Comparison of ENCODE assay signal across 8 mouse cellular contexts in the genomic region with DNA sequence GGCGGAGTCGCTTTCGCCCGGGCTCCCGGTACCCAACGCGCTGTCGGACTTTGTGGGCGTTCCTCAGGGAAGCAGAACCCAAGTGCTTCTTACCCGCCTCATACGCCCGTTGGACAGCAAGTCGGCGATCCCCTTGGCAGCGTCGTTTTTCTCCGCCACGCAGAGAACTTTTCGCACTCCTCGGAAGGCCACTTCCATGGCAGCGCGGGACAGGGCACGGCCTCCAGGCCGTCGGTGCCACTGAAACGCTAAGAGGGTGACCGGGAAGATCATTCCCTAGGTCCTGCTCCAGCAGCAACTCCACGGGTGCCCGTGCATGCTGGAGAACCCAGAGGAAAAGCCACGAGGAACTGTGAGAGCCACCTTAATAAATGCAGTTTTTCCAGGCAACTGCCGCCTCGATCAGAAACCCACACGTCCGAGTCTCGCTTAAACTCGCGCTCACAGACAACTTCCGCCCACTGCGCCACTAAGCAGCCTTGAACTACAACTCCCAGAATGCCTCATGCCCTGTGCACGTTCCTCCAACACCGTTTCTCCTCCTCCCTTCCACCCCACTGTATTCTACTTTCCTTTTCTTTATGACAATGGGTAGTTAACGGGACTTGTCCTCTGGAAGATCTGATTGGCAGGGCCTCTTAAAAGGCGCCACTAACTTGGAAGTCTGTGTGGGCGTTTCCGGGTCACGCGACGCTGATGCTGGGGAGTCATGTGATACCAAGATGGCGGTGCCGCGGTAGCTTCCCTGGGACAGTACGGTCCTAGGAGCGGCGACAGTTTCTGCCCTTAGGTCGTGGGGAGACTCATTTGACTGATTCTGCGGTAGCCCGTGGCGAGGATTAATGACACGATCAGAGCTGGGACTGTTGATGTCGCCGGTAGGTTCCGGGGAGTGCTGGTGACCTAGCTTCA. TPM values are rescaled to one million over a fixed set of nuclear protein-coding genes. Genes with fewer than 3 reads are reported as not detected.
DNase-seq lines count a peak whose midpoint lies in the region; ATAC-seq and TF ChIP-seq lines count a peak whose summit lies in the region.

A gene (minus strand): TSS at position 537 of the 912 bp plus-strand sequence.
A gene (plus strand): TSS at position 696 of the 912 bp plus-strand sequence.

- peak within 1 kb of the TSS; percentile 67 for H3K9ac ChIP-seq in heart, embryonic 15.5 days
- peak within 1 kb of the TSS; percentile 78 for H3K9ac ChIP-seq in liver, embryonic 14.5 days (replicated peaks)
- peak within 1 kb of the TSS; percentile 82 for H3K9ac ChIP-seq in neural tube, embryonic 11.5 days (ENCODE audit: low read length)
- H3K9ac ChIP-seq in stomach, postnatal 0 days (ENCODE audit: low read length): peak within 1 kb of the TSS; percentile 87

- no peaks in the 10 kb centered on the region for H3K9me3 ChIP-seq in forebrain, embryonic 10.5 days
- H3K9me3 ChIP-seq in heart, embryonic 15.5 days (replicated peaks): no peaks in the 10 kb centered on the region
- H3K9me3 ChIP-seq in liver, embryonic 14.5 days (ENCODE audit: control insufficient read depth, low read length): no peaks in the 10 kb centered on the region
- H3K9me3 ChIP-seq in neural tube, embryonic 11.5 days (ENCODE audit: control insufficient read depth, low read length): no peaks in the 10 kb centered on the region
- H3K9me3 ChIP-seq in stomach, postnatal 0 days (ENCODE audit: control insufficient read depth, low read length): no peaks in the 10 kb centered on the region

- peak within 1 kb of the TSS; percentile 90 for H3K27ac ChIP-seq in forebrain, embryonic 10.5 days
- peak within 1 kb of the TSS; percentile 89 for H3K27ac ChIP-seq in heart, embryonic 15.5 days
- peak within 1 kb of the TSS; percentile 68 for H3K27ac ChIP-seq in liver, embryonic 14.5 days
- peak within 1 kb of the TSS; percentile 60 for H3K27ac ChIP-seq in neural tube, embryonic 11.5 days (ENCODE audit: low read depth, low read length)
- H3K27ac ChIP-seq in stomach, postnatal 0 days (replicated peaks): peak within 1 kb of the TSS; percentile 95

- DNase-seq in CD8-positive naive resting alpha-beta T cell, adult 2 months (ENCODE audit: low read depth in 2 of 2, low spot score in 2 of 2): peak; percentile 83 to 88
- peak; percentile 81 for DNase-seq in c-Kit-positive CD71-negative TER-119-negative erythroid progenitor cells, embryonic 14.5 days (ENCODE audit: low read depth)
- peak; percentile 91 for DNase-seq in forebrain, embryonic 10.5 days (ENCODE audit: extremely low spot score, low spot score)
- peak; percentile 87 to 92 for DNase-seq in kidney, postnatal 25 days
- DNase-seq in liver, embryonic 14.5 days (ENCODE audit: low read depth in 3 of 3, low spot score in 3 of 3): peak; percentile 77 to 86 (median 82)
- DNase-seq in neural tube, embryonic 11.5 days (ENCODE audit: low spot score): peak; percentile 91
- DNase-seq in stomach, postnatal 0 days (ENCODE audit: low spot score): peak; percentile 90

- ATAC-seq in heart, embryonic 15.5 days (replicated peaks; ENCODE audit: insufficient number of reproducible peaks, insufficient read depth, low FRiP score, low read depth): peak; percentile 92
- peak; percentile 92 for ATAC-seq in liver, embryonic 14.5 days (ENCODE audit: insufficient read depth)
- ATAC-seq in neural tube, embryonic 11.5 days (ENCODE audit: insufficient read depth, low FRiP score, low TSS enrichment): peak; percentile 98
- peak; percentile 96 for ATAC-seq in stomach, postnatal 0 days (ENCODE audit: low FRiP score, low TSS enrichment)

- peaks cover 38% of the 10 kb centered on the region for H3K36me3 ChIP-seq in forebrain, embryonic 10.5 days (replicated peaks)
- H3K36me3 ChIP-seq in heart, embryonic 15.5 days: peaks cover 3% of the 10 kb centered on the region
- no peaks in the 10 kb centered on the region; the same call in none of the 2 replicates for H3K36me3 ChIP-seq in liver, embryonic 14.5 days (replicated peaks; ENCODE audit: control insufficient read depth, insufficient read depth, low read depth)
- 0 out of 2 replicates have a peak, but pooled peaks cover 2% of the 10 kb centered on the region for H3K36me3 ChIP-seq in neural tube, embryonic 11.5 days (ENCODE audit: control insufficient read depth, insufficient read depth, low read length)
- no peaks in the 10 kb centered on the region for H3K36me3 ChIP-seq in stomach, postnatal 0 days (ENCODE audit: control insufficient read depth, insufficient read depth, low read length)

- H3K4me3 ChIP-seq in forebrain, embryonic 10.5 days: peak within 1 kb of the TSS; percentile 93
- H3K4me3 ChIP-seq in heart, embryonic 15.5 days: peak within 1 kb of the TSS; percentile 70
- H3K4me3 ChIP-seq in liver, embryonic 14.5 days (ENCODE audit: insufficient read depth in 1 of 2, low read depth in 2 of 2, low read length in 2 of 2): peak within 1 kb of the TSS; percentile 75 to 93
- peak within 1 kb of the TSS; percentile 85 for H3K4me3 ChIP-seq in neural tube, embryonic 11.5 days (ENCODE audit: low read depth, low read length)
- H3K4me3 ChIP-seq in stomach, postnatal 0 days (ENCODE audit: low read depth, low read length): peak within 1 kb of the TSS; percentile 82

- no peak for TF ChIP-seq EP300 in liver, embryonic 14.5 days (IDR thresholded peaks at IDR 0.05; ENCODE audit: low read depth)
- TF ChIP-seq EP300 in stomach, postnatal 0 days (optimal IDR thresholded peaks at IDR 0.05): no peak

- peak within 1 kb of the TSS; percentile 73 for H3K4me2 ChIP-seq in heart, embryonic 15.5 days
- peak within 1 kb of the TSS; percentile 76 for H3K4me2 ChIP-seq in liver, embryonic 14.5 days (ENCODE audit: low read depth)
- H3K4me2 ChIP-seq in neural tube, embryonic 11.5 days (ENCODE audit: low read depth): peak within 1 kb of the TSS; percentile 65
- peak within 1 kb of the TSS; percentile 96 for H3K4me2 ChIP-seq in stomach, postnatal 0 days (replicated peaks; ENCODE audit: low read depth)

- TF ChIP-seq CTCF in liver, embryonic 14.5 days (IDR thresholded peaks at IDR 0.05; ENCODE audit: low read depth): no peak; the same call in 1 of the 2 replicates
- TF ChIP-seq CTCF in stomach, postnatal 0 days (IDR thresholded peaks at IDR 0.05; ENCODE audit: low read depth): no peak

- H3K27me3 ChIP-seq in forebrain, embryonic 10.5 days (ENCODE audit: poor library complexity, severe bottlenecking): no peaks in the 10 kb centered on the region
- H3K27me3 ChIP-seq in heart, embryonic 15.5 days: no peaks in the 10 kb centered on the region
- no peaks in the 10 kb centered on the region for H3K27me3 ChIP-seq in liver, embryonic 14.5 days (ENCODE audit: control insufficient read depth, insufficient read depth, low read length)
- H3K27me3 ChIP-seq in neural tube, embryonic 11.5 days (ENCODE audit: control insufficient read depth, insufficient read depth, low read length): no peaks in the 10 kb centered on the region
- H3K27me3 ChIP-seq in stomach, postnatal 0 days (ENCODE audit: control insufficient read depth, insufficient read depth, low read length): no peaks in the 10 kb centered on the region

- under 1% methylated on average over 62 of the region's 62 CpGs for WGBS in forebrain, embryonic 10.5 days
- under 1% methylated on average over 62 of the region's 62 CpGs for WGBS in heart, embryonic 15.5 days
- WGBS in liver, embryonic 14.5 days (ENCODE audit: insufficient replicate concordance): under 1% methylated on average over 62 of the region's 62 CpGs
- under 1% methylated on average over 62 of the region's 62 CpGs for WGBS in neural tube, embryonic 11.5 days
- under 1% methylated on average over 62 of the region's 62 CpGs for WGBS in stomach, postnatal 0 days

- H3K4me1 ChIP-seq in forebrain, embryonic 10.5 days: peaks cover 65% of the 10 kb centered on the region
- peaks cover 64% of the 10 kb centered on the region for H3K4me1 ChIP-seq in heart, embryonic 15.5 days (replicated peaks)
- H3K4me1 ChIP-seq in liver, embryonic 14.5 days (replicated peaks; ENCODE audit: control insufficient read depth in 2 of 2, insufficient read depth in 2 of 2, low read length in 1 of 2): peaks cover 29 to 50% of the 10 kb centered on the region in 2 experiments
- H3K4me1 ChIP-seq in neural tube, embryonic 11.5 days (ENCODE audit: control insufficient read depth, insufficient read depth, low read length): peaks cover 36% of the 10 kb centered on the region
- H3K4me1 ChIP-seq in stomach, postnatal 0 days (replicated peaks; ENCODE audit: control insufficient read depth, insufficient read depth): peaks cover 18% of the 10 kb centered on the region

RNA-seq across cellular contexts. Expression of the first gene that starts in this region (rescaled TPM):
- polyA plus RNA-seq in forebrain, embryonic 10.5 days (2016; fragmentation: Nextera tagmentation; extraction: Ambion mirVana): 28.3 and 28.9 TPM in 2 replicates
- 7.4 and 11.0 TPM in 2 replicates for polyA plus RNA-seq in heart, embryonic 15.5 days (2015; fragmentation: Nextera tagmentation; extraction: Ambion mirVana)
- 3.7 and 4.4 TPM in 2 replicates for polyA plus RNA-seq in liver, embryonic 14.5 days (2012; rRNA removed)
- 5.0 and 5.6 TPM in 2 replicates for polyA plus RNA-seq in liver, embryonic 14.5 days (2014; fragmentation: Nextera tagmentation; extraction: Ambion mirVana)
- polyA plus RNA-seq in neural tube, embryonic 11.5 days (2014; fragmentation: Nextera tagmentation; extraction: Ambion mirVana): 16.1 and 17.1 TPM in 2 replicates
- 4.3 and 4.7 TPM in 2 replicates for polyA plus RNA-seq in stomach, postnatal 0 days (2015; fragmentation: Nextera tagmentation; extraction: Ambion mirVana)

RNA-seq across cellular contexts. Expression of the second gene that starts in this region (rescaled TPM):
- 9.2 and 10.0 TPM in 2 replicates for polyA plus RNA-seq in forebrain, embryonic 10.5 days (2016; fragmentation: Nextera tagmentation; extraction: Ambion mirVana)
- 3.2 and 4.7 TPM in 2 replicates for polyA plus RNA-seq in heart, embryonic 15.5 days (2015; fragmentation: Nextera tagmentation; extraction: Ambion mirVana)
- polyA plus RNA-seq in liver, embryonic 14.5 days (2012; rRNA removed): 3.3 and 4.2 TPM in 2 replicates
- polyA plus RNA-seq in liver, embryonic 14.5 days (2014; fragmentation: Nextera tagmentation; extraction: Ambion mirVana): 3.0 and 3.6 TPM in 2 replicates
- 10.1 and 10.2 TPM in 2 replicates for polyA plus RNA-seq in neural tube, embryonic 11.5 days (2014; fragmentation: Nextera tagmentation; extraction: Ambion mirVana)
- 1.7 and 1.9 TPM in 2 replicates for polyA plus RNA-seq in stomach, postnatal 0 days (2015; fragmentation: Nextera tagmentation; extraction: Ambion mirVana)

Comparison
In these comparisons a context has a peak if more than half of its experiments do, and no peak if none do; other contexts are left out.
1. Peak in every context shown above with its lines: DNase-seq, ATAC-seq, H3K4me3 ChIP-seq and H3K27ac ChIP-seq.